Mouse (Mus musculus) midbrain, embryonic 13.5 days (tissue): ENCODE measurements around the gene Wfdc8. TPM values are rescaled to one million over a fixed set of nuclear protein-coding genes. Genes with fewer than 3 reads are reported as not detected.

Source experiments
- ATAC-seq: fragments of 200-750 bp; cut with Nextera tagmentation; 2 replicates; pipeline ENCODE4 v1.8.0; 2017; ENCODE audit warnings: mild to moderate bottlenecking, moderate TSS enrichment, moderate library complexity
- H3K27ac ChIP-seq: fragments of 300-500 bp; sonication (generic); 2 replicates; pipeline ENCODE4 v1.5.1; 2015; ENCODE audit warnings: inconsistent platforms, mild to moderate bottlenecking, moderate library complexity
- H3K27me3 ChIP-seq: fragments of 300-500 bp; sonication (generic); 2 replicates; pipeline ENCODE4 v1.6.1; 2015; ENCODE audit warnings: mild to moderate bottlenecking, inconsistent platforms
- H3K36me3 ChIP-seq: fragments of 300-500 bp; sonication (generic); 2 replicates; pipeline ENCODE4 v1.6.1; 2015; ENCODE audit warnings: mild to moderate bottlenecking, inconsistent platforms
- H3K4me1 ChIP-seq: fragments of 300-500 bp; sonication (generic); replicated peaks from 2 replicates; pipeline ENCODE4 v1.6.1; 2015; ENCODE audit warnings: inconsistent platforms
- H3K4me2 ChIP-seq: fragments of 300-500 bp; sonication (generic); replicated peaks from 2 replicates; pipeline ENCODE4 v1.6.1; 2015; ENCODE audit warnings: moderate library complexity, mild to moderate bottlenecking, inconsistent platforms
- H3K4me3 ChIP-seq: fragments of 300-500 bp; sonication (generic); replicated peaks from 2 replicates; pipeline ENCODE4 v1.5.1; 2015; ENCODE audit warnings: mild to moderate bottlenecking, inconsistent platforms
- H3K9ac ChIP-seq: fragments of 300-500 bp; sonication (generic); replicated peaks from 2 replicates; pipeline ENCODE4 v1.6.1; 2015; ENCODE audit warnings: mild to moderate bottlenecking, inconsistent platforms
- H3K9me3 ChIP-seq: fragments of 300-500 bp; sonication (generic); 2 replicates; pipeline ENCODE4 v1.6.1; 2016; ENCODE audit warnings: mild to moderate bottlenecking, inconsistent platforms
- WGBS: fragments of 180-500 bp; shearing (Covaris S2); methylation state at CpG from one replicate; pipeline ENCODE4 v1.1.7; 2015; 5-methylcytosine and 5-hydroxymethylcytosine counted together
- polyA plus RNA-seq: library from polyadenylated mRNA; unstranded; fragments of >200 nt; fragmentation: Nextera tagmentation; extraction: Ambion mirVana; gene quantifications from 2 replicates; pipeline ENCODE4 v1.2.1, GENCODE M21; 2015

Gene Wfdc8
- polyA plus RNA-seq, 1 experiment from 2014 or later, result not detected

GRCm38 (mm10) chr2:164560106-164560505 lies 53.3 kb downstream of the Wfdc8 start:
- no peak overlapping the region for H3K4me2 ChIP-seq
- no peak overlapping the region for H3K9ac ChIP-seq
- H3K4me1 ChIP-seq, result peaks cover 21% of the 10 kb centered on the region
- 88% methylated on average over 8 of the region's 8 CpGs for WGBS
- H3K27ac ChIP-seq, result no peak overlapping the region
- no peak overlapping the region for H3K4me3 ChIP-seq
- ATAC-seq, result no peak
- H3K9me3 ChIP-seq, result no peaks in the 10 kb centered on the region
- no peaks in the 10 kb centered on the region for H3K36me3 ChIP-seq
- H3K27me3 ChIP-seq, result peaks cover 31% of the 10 kb centered on the region

- WGBS, result 49% methylated on average over 16 of the region's 16 CpGs
- no peak overlapping the region for H3K9ac ChIP-seq
- peaks cover 20% of the 10 kb centered on the region for H3K4me1 ChIP-seq
- no peak for ATAC-seq
- H3K27me3 ChIP-seq, result peaks cover 26% of the 10 kb centered on the region
- no peaks in the 10 kb centered on the region for H3K36me3 ChIP-seq
- no peak overlapping the region for H3K4me3 ChIP-seq
- H3K27ac ChIP-seq, result no peak overlapping the region
- no peak overlapping the region for H3K4me2 ChIP-seq
- no peaks in the 10 kb centered on the region for H3K9me3 ChIP-seq
Measured at GRCm38 (mm10) chr2:164558991-164559645, 54.3 kb downstream of the Wfdc8 start.

DNA sequence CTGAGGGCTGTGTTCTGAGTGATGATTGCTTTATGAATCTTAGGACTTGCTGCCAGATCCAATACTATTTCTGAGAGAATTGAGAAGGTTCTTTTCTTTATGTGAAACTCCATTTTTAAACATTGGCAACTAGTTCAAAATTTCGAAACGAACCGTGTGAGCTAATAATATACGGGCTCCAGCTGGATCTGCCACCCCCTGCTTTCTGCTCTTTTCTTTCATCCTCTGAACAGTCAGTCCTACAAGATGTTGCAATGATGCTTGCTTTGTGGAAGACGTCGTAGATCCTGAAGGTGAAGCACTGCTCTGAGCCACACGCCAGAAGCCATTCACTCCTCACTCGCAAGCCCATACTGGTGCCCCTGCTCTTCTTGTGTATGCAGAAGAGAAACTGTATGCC lies 55.0 kb downstream of the Wfdc8 start:
- H3K4me1 ChIP-seq, result peaks cover 13% of the 10 kb centered on the region
- no peak for ATAC-seq
- WGBS, result 84% methylated on average over 8 of the region's 8 CpGs
- no peaks in the 10 kb centered on the region for H3K36me3 ChIP-seq
- no peaks in the 10 kb centered on the region for H3K9me3 ChIP-seq
- peaks cover 23% of the 10 kb centered on the region for H3K27me3 ChIP-seq
- no peak overlapping the region for H3K9ac ChIP-seq
- H3K27ac ChIP-seq, result no peak overlapping the region
- no peak overlapping the region for H3K4me2 ChIP-seq
- no peak overlapping the region for H3K4me3 ChIP-seq

DNA sequence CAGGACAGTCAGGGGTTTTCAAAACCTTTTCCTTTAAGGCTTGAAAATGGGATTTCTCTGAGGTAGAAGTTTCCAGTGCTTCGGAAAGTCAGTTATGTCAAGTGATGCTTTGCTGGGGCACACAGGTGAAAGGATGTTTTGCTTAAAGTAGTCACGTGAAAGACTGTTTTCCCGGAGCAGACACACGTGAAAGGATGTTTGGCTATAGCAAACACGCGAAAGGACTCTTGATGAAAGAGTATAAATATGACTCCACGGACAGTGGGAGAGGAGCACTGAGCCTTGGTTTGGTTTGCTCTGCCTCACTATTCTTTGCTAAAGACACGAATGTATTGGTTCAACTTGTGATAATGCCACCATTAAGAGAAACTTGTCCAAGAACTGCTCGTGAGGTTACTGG lies 61.9 kb downstream of the Wfdc8 start:
- Histone ChIP-seq H3K9ac (no peak overlapping the region), H3K4me2 (no peak overlapping the region), H3K27me3 (no peaks in the 10 kb centered on the region), H3K4me1 (peaks cover 13% of the 10 kb centered on the region), H3K27ac (no peak overlapping the region), H3K9me3 (no peaks in the 10 kb centered on the region), H3K4me3 (no peak overlapping the region), H3K36me3 (no peaks in the 10 kb centered on the region)
- ATAC-seq, result no peak
- 91% methylated on average over 9 of the region's 9 CpGs for WGBS

- H3K4me2 ChIP-seq, result no peak overlapping the region
- no peak overlapping the region for H3K9ac ChIP-seq
- no peaks in the 10 kb centered on the region for H3K27me3 ChIP-seq
- H3K36me3 ChIP-seq, result no peaks in the 10 kb centered on the region
- no peak overlapping the region for H3K4me3 ChIP-seq
- WGBS, result 94% methylated on average over 2 of the region's 2 CpGs
- H3K27ac ChIP-seq, result no peak overlapping the region
- H3K4me1 ChIP-seq, result peaks cover 13% of the 10 kb centered on the region
- no peak for ATAC-seq
- no peaks in the 10 kb centered on the region for H3K9me3 ChIP-seq
Measured at GRCm38 (mm10) chr2:164550895-164551269, 62.5 kb downstream of the Wfdc8 start.

DNA sequence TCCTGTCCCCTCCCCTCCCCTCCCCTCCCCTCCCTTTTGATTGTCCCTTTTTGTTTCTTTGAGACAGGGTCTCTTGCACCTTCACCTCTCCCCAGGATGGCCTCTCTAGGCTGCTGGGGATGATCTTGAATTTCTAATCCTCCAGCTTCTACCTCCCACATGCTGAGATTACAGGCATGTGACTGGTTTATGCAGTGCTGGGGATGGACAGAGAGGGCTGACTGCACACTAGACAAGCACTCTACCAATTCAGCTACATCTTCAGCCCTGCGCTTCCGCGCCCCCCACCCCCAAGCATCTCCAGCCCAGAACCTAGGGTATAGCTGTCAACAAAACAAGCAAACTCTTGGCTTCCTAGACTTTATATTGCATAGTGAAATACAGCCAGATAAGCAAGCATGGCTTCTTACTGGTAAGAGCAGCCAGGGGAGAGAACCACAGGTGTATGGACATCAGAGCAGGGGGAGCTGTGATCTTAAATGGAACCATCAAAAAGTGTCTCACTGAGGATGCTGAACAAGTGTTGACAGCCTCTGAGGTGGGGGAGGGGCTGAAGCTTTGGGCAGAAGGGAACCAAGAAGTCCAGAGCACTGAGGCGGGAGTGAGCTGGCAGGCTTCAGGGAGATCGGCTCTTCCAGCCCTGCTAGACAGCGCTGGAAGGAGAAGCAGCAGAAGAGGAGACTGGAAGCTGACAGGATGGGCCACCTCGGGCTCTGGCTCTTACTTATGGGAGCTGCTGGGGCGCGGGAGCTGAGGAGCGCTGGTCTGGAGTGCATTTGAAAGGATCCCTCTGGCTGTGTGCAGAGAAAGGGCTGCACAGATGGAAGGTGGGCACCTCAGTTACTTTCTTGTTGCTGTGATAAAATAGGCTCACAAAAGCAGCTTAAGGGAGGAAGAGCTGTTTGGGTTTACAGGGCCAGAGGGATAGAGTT lies 63.2 kb downstream of the Wfdc8 start:
- Histone ChIP-seq H3K9me3 (no peaks in the 10 kb centered on the region), H3K27ac (no peak overlapping the region), H3K36me3 (no peaks in the 10 kb centered on the region), H3K27me3 (no peaks in the 10 kb centered on the region), H3K4me2 (peak overlapping the region; percentile 33; the same call in 1 of the 2 replicates), H3K9ac (peak overlapping the region; percentile 15), H3K4me3 (no peak overlapping the region), H3K4me1 (peaks cover 13% of the 10 kb centered on the region)
- 12% methylated on average over 10 of the region's 10 CpGs for WGBS
- peak; percentile 3; the same call in 1 of the 2 replicates for ATAC-seq

DNA sequence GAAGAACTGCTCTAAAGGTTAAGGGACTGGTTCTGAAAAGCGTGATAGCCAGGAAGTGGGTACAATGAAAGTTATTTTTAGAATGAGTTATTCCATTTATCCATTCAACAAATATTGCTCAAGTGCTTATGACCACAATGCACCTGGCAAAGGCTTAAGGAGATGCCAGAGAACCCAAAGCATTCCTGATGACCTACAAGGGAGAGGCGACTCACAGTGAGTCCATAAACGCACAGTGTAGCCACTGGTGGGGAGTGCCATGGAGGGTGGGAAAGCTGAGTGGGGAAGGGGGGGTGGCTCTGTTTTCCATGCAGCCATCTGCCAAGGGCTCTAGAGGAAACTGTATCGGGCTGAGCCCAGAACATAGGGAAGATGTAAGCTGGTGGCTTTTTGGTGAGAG lies 64.1 kb downstream of the Wfdc8 start:
- ATAC-seq, result no peak
- Histone ChIP-seq H3K36me3 (no peaks in the 10 kb centered on the region), H3K27ac (no peak overlapping the region), H3K4me1 (peaks cover 13% of the 10 kb centered on the region), H3K4me3 (no peak overlapping the region), H3K27me3 (no peaks in the 10 kb centered on the region), H3K4me2 (no peak overlapping the region), H3K9ac (no peak overlapping the region), H3K9me3 (no peaks in the 10 kb centered on the region)
- 50% methylated on average over 4 of the region's 4 CpGs for WGBS

Other genes starting within 250 kb of the Wfdc8 start
- 0.36 TPM in 1 of 2 replicates, not detected in the other for gene Slpi, start 224.5 kb downstream of the Wfdc8 start, polyA plus RNA-seq
- not detected in 2 replicates for gene Rbpjl, start 210.5 kb downstream of the Wfdc8 start, polyA plus RNA-seq
- gene Matn4, start 208.5 kb downstream of the Wfdc8 start, polyA plus RNA-seq, result 0.26 and 0.39 TPM in 2 replicates
- gene Sdc4, start 169.7 kb downstream of the Wfdc8 start, polyA plus RNA-seq, result 6.5 and 7.3 TPM in 2 replicates
- gene Sys1, start 156.7 kb downstream of the Wfdc8 start, polyA plus RNA-seq, result 77.6 and 81.1 TPM in 2 replicates
- 4.5 and 5.2 TPM in 2 replicates for gene Gm20458, start 152.7 kb downstream of the Wfdc8 start, polyA plus RNA-seq
- not detected in 2 replicates for gene Trp53tg5, start 139.9 kb downstream of the Wfdc8 start, polyA plus RNA-seq
- gene Dbndd2, start 127.5 kb downstream of the Wfdc8 start, polyA plus RNA-seq, result 8.7 and 8.8 TPM in 2 replicates
- gene Pigt, start 116.1 kb downstream of the Wfdc8 start, polyA plus RNA-seq, result 64.2 and 67.8 TPM in 2 replicates
- 5.7 and 6.8 TPM in 2 replicates for gene Wfdc2, start 51.2 kb downstream of the Wfdc8 start, polyA plus RNA-seq
- gene Spint3, start 40.2 kb downstream of the Wfdc8 start, polyA plus RNA-seq, result not detected in 2 replicates
- gene Wfdc6a, start 28.2 kb downstream of the Wfdc8 start, polyA plus RNA-seq, result not detected in 2 replicates
- gene Eppin, start 20.0 kb downstream of the Wfdc8 start, polyA plus RNA-seq, result not detected in 2 replicates
- not detected in 2 replicates for gene Wfdc6b, start 104 bp downstream of the Wfdc8 start, polyA plus RNA-seq
- not detected in 2 replicates for gene Wfdc16, start 25.2 kb upstream of the Wfdc8 start, polyA plus RNA-seq
- not detected in 2 replicates for gene Wfdc10, start 42.4 kb upstream of the Wfdc8 start, polyA plus RNA-seq
- not detected in 2 replicates for gene Wfdc9, start 43.0 kb upstream of the Wfdc8 start, polyA plus RNA-seq
- gene Wfdc11, start 60.5 kb upstream of the Wfdc8 start, polyA plus RNA-seq, result not detected in 2 replicates
- gene Wfdc13, start 71.5 kb upstream of the Wfdc8 start, polyA plus RNA-seq, result not detected in 2 replicates
- not detected in 2 replicates for gene Spint4, start 84.9 kb upstream of the Wfdc8 start, polyA plus RNA-seq
- gene Spint5, start 101.7 kb upstream of the Wfdc8 start, polyA plus RNA-seq, result not detected in 2 replicates
- 1.2 and 1.3 TPM in 2 replicates for gene Wfdc3, start 132.3 kb upstream of the Wfdc8 start, polyA plus RNA-seq
- gene Dnttip1, start 132.4 kb upstream of the Wfdc8 start, polyA plus RNA-seq, result 65.4 and 72.6 TPM in 2 replicates
- 203 and 208 TPM in 2 replicates for gene Ube2c, start 156.3 kb upstream of the Wfdc8 start, polyA plus RNA-seq
- gene Tnnc2, start 166.3 kb upstream of the Wfdc8 start, polyA plus RNA-seq, result not detected in 2 replicates
- gene Snx21, start 172.2 kb upstream of the Wfdc8 start, polyA plus RNA-seq, result 17.2 and 19.1 TPM in 2 replicates
- 19.9 and 20.4 TPM in 2 replicates for gene Acot8, start 191.3 kb upstream of the Wfdc8 start, polyA plus RNA-seq
- 15.2 and 15.5 TPM in 2 replicates for gene Zswim3, start 191.5 kb upstream of the Wfdc8 start, polyA plus RNA-seq
- 25.4 and 25.8 TPM in 2 replicates for gene Zswim1, start 209.1 kb upstream of the Wfdc8 start, polyA plus RNA-seq
- not detected in 2 replicates for gene Spata25, start 214.9 kb upstream of the Wfdc8 start, polyA plus RNA-seq
- gene Ctsa, start 219.2 kb upstream of the Wfdc8 start, polyA plus RNA-seq, result 92.0 and 94.2 TPM in 2 replicates
- gene Neurl2, start 219.8 kb upstream of the Wfdc8 start, polyA plus RNA-seq, result 4.7 TPM in 2 replicates
- gene Pltp, start 244.1 kb upstream of the Wfdc8 start, polyA plus RNA-seq, result 69.1 and 96.1 TPM in 2 replicates